Mouse (Mus musculus) liver (tissue): ENCODE results near the gene Epha6.

Source experiments
- DNase-seq: peaks from one replicate; pipeline ENCODE4 v3.0.0-alpha.2; 2020; ENCODE audit warnings: mixed read lengths

The Epha6 gene

DNA sequence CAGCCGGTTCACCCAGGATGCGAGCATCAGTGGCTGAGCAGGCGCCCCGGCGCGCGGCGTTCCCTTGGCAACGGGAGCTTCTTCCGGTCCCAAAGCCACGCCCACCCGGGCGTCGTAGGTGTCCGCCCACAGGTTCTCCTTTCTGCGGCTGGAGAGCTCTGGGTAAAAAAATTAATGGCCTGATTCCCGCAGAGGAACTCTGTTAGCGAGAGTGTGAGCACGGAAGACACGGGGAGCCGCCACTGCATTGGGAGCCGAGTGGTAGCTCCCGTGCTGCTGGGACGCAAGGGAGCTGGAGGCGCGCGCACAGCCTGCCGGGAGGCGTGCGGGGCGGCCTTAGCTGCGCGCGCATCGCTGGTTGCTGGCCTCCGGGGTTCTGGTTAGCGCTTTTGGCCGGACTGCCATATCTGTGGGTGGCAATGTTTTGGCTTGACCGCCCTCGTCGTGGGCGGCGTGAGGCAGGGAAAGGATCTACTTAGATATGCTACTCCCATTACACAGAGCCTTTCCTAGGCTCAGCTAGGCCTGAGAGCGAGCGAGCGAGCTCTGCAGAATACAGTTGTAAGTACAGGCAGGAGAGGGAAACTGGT is 966.1 kb downstream of the Epha6 start, which contains the start of gene Arl6:
Gene Arl6, minus strand, starts transcription at position 290 of the 590 bp plus-strand sequence.
- DNase-seq: peak; percentile 89

DNA sequence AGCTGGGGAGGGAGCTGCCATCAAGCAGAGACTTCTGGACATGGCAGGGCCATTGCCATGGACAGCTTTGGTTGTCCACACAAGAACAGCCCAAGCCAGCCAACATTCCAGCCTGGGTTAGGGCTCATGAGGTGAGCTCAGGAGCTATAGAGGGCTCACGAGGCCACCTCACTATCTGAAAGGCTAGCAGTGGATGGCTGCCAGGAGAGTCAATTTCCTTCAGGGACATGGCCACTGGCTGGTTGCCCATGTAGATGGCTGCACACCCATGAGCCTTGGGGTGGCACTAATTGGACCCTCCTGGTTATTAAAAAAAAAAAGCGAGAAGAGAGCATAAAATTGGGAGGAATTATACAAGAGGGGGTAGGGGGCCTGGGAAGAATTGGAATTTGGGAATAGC is 970.7 kb downstream of the Epha6 start:
- no peak for DNase-seq

DNA sequence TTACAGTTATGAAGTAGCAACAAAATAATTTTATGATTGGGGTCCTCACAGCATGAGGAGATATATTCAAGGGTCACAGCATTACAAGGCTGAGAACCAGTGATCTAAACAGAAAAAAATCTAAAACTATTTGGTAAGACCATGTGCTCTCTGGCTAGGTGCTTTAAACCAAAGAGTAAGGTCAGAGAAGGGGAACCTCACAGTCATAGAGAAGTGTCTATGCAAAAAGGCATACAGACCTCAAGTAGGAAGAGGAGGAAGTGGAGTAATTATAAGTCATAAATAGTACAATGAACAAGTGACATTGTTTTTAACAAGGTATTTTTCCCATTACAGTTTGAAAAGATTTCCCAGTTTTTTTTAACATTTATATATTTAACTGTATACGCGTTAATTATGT is 983.8 kb downstream of the Epha6 start:
- DNase-seq: no peak

DNA sequence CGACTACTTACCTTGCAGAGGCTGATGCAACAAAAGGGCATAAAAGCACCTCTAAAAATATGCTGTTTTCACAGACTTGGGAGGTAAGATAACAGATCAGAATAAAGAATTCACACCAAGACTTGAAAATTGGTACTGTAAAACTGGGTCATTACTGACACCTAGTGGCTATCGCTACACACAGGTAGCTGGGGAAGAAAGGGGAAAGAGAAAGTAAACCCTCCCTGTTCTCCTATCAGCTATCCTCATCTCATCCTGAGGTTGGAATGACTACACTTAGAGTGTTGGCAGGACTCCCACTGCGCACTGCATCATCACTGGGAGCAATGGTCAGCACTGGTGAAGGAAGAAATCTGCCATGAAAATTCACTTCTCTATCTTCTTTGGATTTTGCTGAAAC is 988.2 kb downstream of the Epha6 start:
- DNase-seq: no peak

- no peak for DNase-seq
These were observed 989.7 kb downstream of the Epha6 start for GRCm38 (mm10) chr16:59615675-59616074.

- no peak for DNase-seq
These were observed 994.6 kb downstream of the Epha6 start for GRCm38 (mm10) chr16:59610750-59611149.

DNA sequence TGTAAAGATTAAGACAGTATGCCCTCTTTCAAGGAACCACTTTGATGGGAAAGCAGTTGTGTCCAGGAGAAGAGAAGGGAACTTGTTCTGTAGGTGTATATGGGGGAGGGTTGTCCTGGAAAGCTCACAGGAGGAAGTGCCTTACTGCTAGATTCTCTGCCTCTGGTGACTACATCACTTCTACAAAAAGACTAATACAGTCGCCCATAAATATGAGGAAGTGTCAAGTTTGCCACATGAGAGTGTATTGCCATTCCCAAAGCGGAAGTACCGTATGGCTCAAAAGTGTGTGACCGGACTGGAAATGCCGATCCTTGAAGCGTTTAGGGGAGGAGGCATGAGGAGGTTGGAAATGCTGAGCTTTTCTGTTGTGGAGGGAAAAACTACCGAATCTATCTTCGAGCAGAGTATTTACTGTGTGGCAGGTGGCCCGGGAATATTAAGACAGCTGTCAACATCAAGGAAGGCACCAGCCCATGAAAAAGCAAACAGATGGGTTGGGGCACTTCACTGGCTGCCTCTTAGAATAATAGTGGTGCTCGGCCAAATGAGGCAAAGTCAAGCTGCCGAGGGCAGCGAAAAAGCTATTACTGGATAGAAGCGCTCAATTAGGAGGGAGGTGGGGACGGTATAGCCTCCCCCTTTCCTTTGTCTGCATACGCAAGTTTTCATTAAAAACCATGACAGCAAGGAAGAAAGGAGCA is 1001.1 kb downstream of the Epha6 start:
- no peak for DNase-seq
